Mouse (Mus musculus) hindbrain, embryonic 14.5 days (tissue): Measurements from ENCODE around the gene Pml. TPM values are rescaled to one million over a fixed set of nuclear protein-coding genes. Genes with fewer than 3 reads are reported as not detected.
"Not testable (repeated sequence)": the region's sequence is repeated elsewhere in the genome, so short reads cannot be mapped to it uniquely, and the experiment has no call there.

Experiments used
- ATAC-seq: fragments of 200-750 bp; cut with Nextera tagmentation; 2 replicates; pipeline ENCODE4 v1.8.0; 2017; ENCODE audit warnings: moderate number of reproducible peaks, mild to moderate bottlenecking, moderate TSS enrichment, moderate library complexity; ENCODE audit not compliant: low FRiP score
- DNase-seq: peaks from one replicate; pipeline ENCODE4 v3.0.0-alpha.2; 2015; ENCODE audit warnings: low spot score
- H3K27ac ChIP-seq: fragments of 300-500 bp; sonication (generic); 2 replicates; pipeline ENCODE4 v1.5.1; 2014; ENCODE audit warnings: mild to moderate bottlenecking, moderate library complexity
- H3K27me3 ChIP-seq: fragments of 300-500 bp; sonication (generic); 2 replicates; pipeline ENCODE4 v1.6.1; 2014; ENCODE audit warnings: mild to moderate bottlenecking, low read length, mixed read lengths; ENCODE audit not compliant: control insufficient read depth, insufficient read depth
- H3K36me3 ChIP-seq: fragments of 300-500 bp; sonication (generic); replicated peaks from 2 replicates; pipeline ENCODE4 v1.6.1; 2014; ENCODE audit not compliant: control insufficient read depth, insufficient read depth
- H3K4me1 ChIP-seq: fragments of 300-500 bp; sonication (generic); replicated peaks from 2 replicates; pipeline ENCODE4 v1.6.1; 2014; ENCODE audit warnings: antibody characterized with exemption, low read length, mixed read lengths; ENCODE audit not compliant: control insufficient read depth, insufficient read depth
- H3K4me2 ChIP-seq: fragments of 300-500 bp; sonication (generic); replicated peaks from 2 replicates; pipeline ENCODE4 v1.6.1; 2014; ENCODE audit warnings: mild to moderate bottlenecking, moderate library complexity
- H3K4me3 ChIP-seq: fragments of 300-500 bp; sonication (generic); replicated peaks from 2 replicates; pipeline ENCODE4 v1.5.1; 2014; ENCODE audit warnings: mild to moderate bottlenecking, low read length
- H3K9ac ChIP-seq: fragments of 300-500 bp; sonication (generic); 2 replicates; pipeline ENCODE4 v1.6.1; 2014
- H3K9me3 ChIP-seq: fragments of 300-500 bp; sonication (generic); 2 replicates; pipeline ENCODE4 v1.6.1; 2016; ENCODE audit warnings: low read length; ENCODE audit not compliant: control insufficient read depth
- WGBS: fragments of 180-500 bp; shearing (Covaris S2); extraction: QIAGEN DNeasy Blood & Tissue Kit; methylation state at CpG from one replicate; pipeline ENCODE4 v1.1.7; 2014; 5-methylcytosine and 5-hydroxymethylcytosine counted together
- polyA plus RNA-seq: library from polyadenylated mRNA; unstranded; fragments of >200 nt; fragmentation: Nextera tagmentation; extraction: Ambion mirVana; gene quantifications from 2 replicates; pipeline ENCODE4 v1.2.1, GENCODE M21; 2014

Gene Pml
- polyA plus RNA-seq, 1 experiment from 2014 or later = 4.3 TPM

DNA sequence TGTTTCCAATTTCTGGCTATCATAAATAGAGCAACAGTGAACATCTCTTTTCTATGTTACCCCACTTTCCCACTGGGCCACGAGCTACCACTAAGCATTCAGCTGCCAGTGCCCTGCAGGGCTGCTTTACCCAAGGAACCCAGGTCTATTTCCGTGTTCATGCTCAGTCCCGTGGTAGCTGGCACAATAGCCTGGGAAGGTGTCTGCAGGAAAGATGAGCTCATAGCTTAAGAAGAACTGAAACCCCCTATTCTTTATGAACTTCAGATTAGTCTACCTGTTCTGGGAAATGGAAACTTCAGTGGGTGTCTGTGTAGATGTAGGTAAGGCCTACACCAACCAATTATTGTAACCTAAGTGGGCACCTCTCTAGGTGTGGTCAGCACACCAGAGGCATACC, 15.8 kb upstream of the Pml start:
- 90% methylated on average over 3 of the region's 3 CpGs for WGBS
- Histone ChIP-seq H3K9me3 (no peaks in the 10 kb centered on the region), H3K4me3 (no peak overlapping the region), H3K4me2 (no peak overlapping the region), H3K27me3 (no peaks in the 10 kb centered on the region), H3K4me1 (no peaks in the 10 kb centered on the region), H3K9ac (no peak overlapping the region), H3K36me3 (peaks cover 29% of the 10 kb centered on the region), H3K27ac (no peak overlapping the region)
- ATAC-seq = no peak
- no peak for DNase-seq

GRCm38 (mm10) chr9:58262507-58262906, 12.9 kb upstream of the Pml start:
- H3K9me3 ChIP-seq = no peaks in the 10 kb centered on the region
- H3K9ac ChIP-seq = no peak overlapping the region
- no peak overlapping the region for H3K4me3 ChIP-seq
- no peak for DNase-seq
- H3K27ac ChIP-seq = no peak overlapping the region
- H3K27me3 ChIP-seq = no peaks in the 10 kb centered on the region
- H3K4me1 ChIP-seq = no peaks in the 10 kb centered on the region
- H3K4me2 ChIP-seq = no peak overlapping the region
- ATAC-seq = no peak
- 90% methylated on average over 5 of the region's 5 CpGs for WGBS
- peaks cover 56% of the 10 kb centered on the region for H3K36me3 ChIP-seq

- ATAC-seq (no peak), DNase-seq (no peak)
- no peak overlapping the region for H3K4me2 ChIP-seq
- H3K9ac ChIP-seq = no peak overlapping the region
- H3K27ac ChIP-seq = no peak overlapping the region
- no peaks in the 10 kb centered on the region for H3K27me3 ChIP-seq
- 96% methylated on average over 10 of the region's 10 CpGs for WGBS
- peaks cover 7% of the 10 kb centered on the region; the same call in 1 of the 2 replicates for H3K4me1 ChIP-seq
- H3K9me3 ChIP-seq = no peaks in the 10 kb centered on the region
- H3K4me3 ChIP-seq = no peak overlapping the region
- peaks cover 52% of the 10 kb centered on the region for H3K36me3 ChIP-seq
Observed at GRCm38 (mm10) chr9:58255704-58256685, 6.4 kb upstream of the Pml start.

DNA sequence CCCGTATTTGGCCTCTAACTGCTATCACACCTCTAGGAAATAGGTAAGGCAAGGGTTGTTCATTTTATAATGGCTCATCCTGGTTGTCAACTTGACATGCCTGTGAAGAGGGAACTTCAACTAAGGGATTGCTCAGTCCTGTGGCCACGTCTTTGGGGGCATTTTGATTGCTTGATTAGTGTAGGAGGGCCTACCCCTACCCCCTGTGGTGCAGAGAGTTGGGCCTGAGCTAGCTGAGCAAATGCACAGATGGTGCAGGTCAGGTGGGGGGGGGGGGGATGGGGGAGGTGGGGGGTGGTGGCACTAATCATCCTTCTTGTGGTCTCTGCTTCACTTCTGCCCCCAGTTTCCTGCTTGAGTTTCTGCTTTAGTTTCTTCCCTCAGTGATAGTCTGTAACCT, 5.5 kb upstream of the Pml start:
- Histone ChIP-seq H3K27ac (no peak overlapping the region), H3K27me3 (no peaks in the 10 kb centered on the region), H3K9me3 (no peaks in the 10 kb centered on the region), H3K4me3 (no peak overlapping the region), H3K4me2 (no peak overlapping the region), H3K4me1 (peaks cover 7% of the 10 kb centered on the region), H3K9ac (no peak overlapping the region), H3K36me3 (peaks cover 45% of the 10 kb centered on the region)
- WGBS = 60% methylated on average over 2 of the region's 2 CpGs
- DNase-seq (no peak), ATAC-seq (no peak)

DNA sequence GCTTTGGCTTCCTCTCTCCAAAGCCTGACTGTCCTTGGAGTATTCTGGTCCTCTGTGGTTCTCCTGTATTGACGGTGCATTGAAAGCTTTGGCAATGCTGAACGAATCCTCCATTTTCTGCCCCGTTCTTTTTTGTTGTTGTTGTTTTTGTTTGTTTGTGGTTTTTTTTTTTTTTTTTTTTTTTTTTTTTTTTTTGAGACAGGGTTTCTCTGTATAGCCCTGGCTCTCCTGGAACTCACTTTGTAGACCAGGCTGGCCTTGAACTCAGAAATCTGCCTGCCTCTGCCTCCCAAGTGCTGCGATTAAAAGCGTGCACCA, 4.2 kb upstream of the Pml start:
- Histone ChIP-seq H3K9ac (peak overlapping the region; percentile 93), H3K36me3 (peaks cover 33% of the 10 kb centered on the region), H3K4me3 (peak overlapping the region; percentile 86), H3K4me1 (peaks cover 11% of the 10 kb centered on the region), H3K27ac (peak overlapping the region; percentile 80), H3K4me2 (peak overlapping the region; percentile 71)
- WGBS = 67% methylated on average over 5 of the region's 5 CpGs
- not testable (repeated sequence) for H3K27me3 ChIP-seq, H3K9me3 ChIP-seq, ATAC-seq, DNase-seq

- no peaks in the 10 kb centered on the region for H3K9me3 ChIP-seq
- no peaks in the 10 kb centered on the region for H3K27me3 ChIP-seq
- H3K27ac ChIP-seq = peak within 1 kb of the TSS; percentile 80
- ATAC-seq (peak; percentile 96), DNase-seq (peak; percentile 92)
- under 1% methylated on average over 31 of the region's 31 CpGs for WGBS
- H3K9ac ChIP-seq = peak within 1 kb of the TSS; percentile 93
- peaks cover 11% of the 10 kb centered on the region for H3K4me1 ChIP-seq
- H3K36me3 ChIP-seq = peaks cover 28% of the 10 kb centered on the region
- peak within 1 kb of the TSS; percentile 86 for H3K4me3 ChIP-seq
- peak within 1 kb of the TSS; percentile 71 for H3K4me2 ChIP-seq
Observed at GRCm38 (mm10) chr9:58253033-58253804, 3.6 kb upstream of the Pml start, which contains the start of gene Stoml1. Stoml1 (plus strand) TSS chr9:58253164.

GRCm38 (mm10) chr9:58250730-58251129, 1.1 kb upstream of the Pml start:
- H3K27me3 ChIP-seq, DNase-seq, H3K36me3 ChIP-seq, H3K4me2 ChIP-seq, H3K4me3 ChIP-seq, H3K9ac ChIP-seq, H3K9me3 ChIP-seq, ATAC-seq, H3K27ac ChIP-seq: not testable (repeated sequence)
- 90% methylated on average over 1 of the region's 1 CpGs for WGBS
- H3K4me1 ChIP-seq = peaks cover 21% of the 10 kb centered on the region

- H3K27ac ChIP-seq = no peak overlapping the region
- WGBS = 78% methylated on average over 8 of the region's 8 CpGs
- H3K4me2 ChIP-seq = peak overlapping the region; percentile 50
- DNase-seq (no peak), ATAC-seq (no peak)
- H3K4me1 ChIP-seq = peaks cover 21% of the 10 kb centered on the region
- H3K27me3 ChIP-seq = no peaks in the 10 kb centered on the region
- H3K9me3 ChIP-seq = no peaks in the 10 kb centered on the region
- H3K36me3 ChIP-seq = no peaks in the 10 kb centered on the region
- no peak overlapping the region for H3K4me3 ChIP-seq
- 0 out of 2 replicates have a peak overlapping the region, but pooled peaks have one; percentile 44 for H3K9ac ChIP-seq
Observed at GRCm38 (mm10) chr9:58250322-58250721, 736 bp upstream of the Pml start.

GRCm38 (mm10) chr9:58248746-58249413, 706 bp downstream of the Pml start:
- H3K9me3 ChIP-seq = no peaks in the 10 kb centered on the region
- H3K9ac ChIP-seq = peak overlapping the region; percentile 44; the same call in 1 of the 2 replicates
- peaks cover 18% of the 10 kb centered on the region for H3K4me1 ChIP-seq
- H3K36me3 ChIP-seq = no peaks in the 10 kb centered on the region
- H3K27me3 ChIP-seq = no peaks in the 10 kb centered on the region
- H3K4me3 ChIP-seq = peak overlapping the region; percentile 29
- DNase-seq (no peak), ATAC-seq (no peak)
- peak overlapping the region; percentile 50 for H3K4me2 ChIP-seq
- WGBS = 54% methylated on average over 7 of the region's 7 CpGs
- H3K27ac ChIP-seq = no peak overlapping the region
